Mouse (Mus musculus): ENCODE data around the gene Sdk1.

The Sdk1 gene

DNA sequence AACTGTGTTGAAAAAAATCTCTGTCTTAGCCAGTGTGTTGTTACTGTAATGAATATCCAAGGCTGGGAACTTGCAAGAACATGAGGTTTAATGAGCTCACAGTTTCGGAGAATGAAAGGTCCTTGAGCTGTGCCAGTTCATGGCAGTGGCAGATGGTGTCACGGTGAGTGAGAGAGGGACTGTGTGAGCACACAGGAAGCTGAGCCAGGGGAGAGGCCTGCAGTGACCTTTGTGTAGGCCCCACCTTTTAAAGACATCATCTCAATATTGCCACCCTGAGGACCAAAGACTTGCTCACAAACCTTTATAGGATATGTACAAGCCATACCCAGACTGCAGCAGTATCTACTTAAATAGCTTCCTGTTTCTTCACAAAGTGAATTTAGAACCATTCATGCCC, 656.2 kb downstream of the Sdk1 start:
- no peak for DNase-seq (ENCODE audit: low spot score)

DNA sequence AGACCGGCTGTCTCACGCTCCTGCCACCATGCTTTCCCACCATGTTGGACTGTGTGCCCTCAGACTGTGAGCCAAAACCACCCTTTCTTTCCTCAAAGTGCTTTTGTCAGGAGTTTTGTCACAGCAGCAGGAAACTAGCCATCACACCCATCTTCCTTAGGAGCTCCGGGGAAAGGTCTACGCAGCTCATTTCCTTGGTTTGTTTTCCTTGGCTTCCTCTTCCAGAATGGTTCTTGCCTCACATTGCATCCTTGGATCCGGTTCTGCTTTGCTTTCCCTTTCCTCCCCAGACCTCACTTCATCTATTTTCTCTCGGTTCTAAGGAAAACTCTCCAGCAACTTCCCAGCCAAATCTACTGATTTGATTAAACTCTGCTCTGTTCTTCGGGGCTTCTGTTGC, 658.5 kb downstream of the Sdk1 start:
- DNase-seq (ENCODE audit: low spot score), result no peak

DNA sequence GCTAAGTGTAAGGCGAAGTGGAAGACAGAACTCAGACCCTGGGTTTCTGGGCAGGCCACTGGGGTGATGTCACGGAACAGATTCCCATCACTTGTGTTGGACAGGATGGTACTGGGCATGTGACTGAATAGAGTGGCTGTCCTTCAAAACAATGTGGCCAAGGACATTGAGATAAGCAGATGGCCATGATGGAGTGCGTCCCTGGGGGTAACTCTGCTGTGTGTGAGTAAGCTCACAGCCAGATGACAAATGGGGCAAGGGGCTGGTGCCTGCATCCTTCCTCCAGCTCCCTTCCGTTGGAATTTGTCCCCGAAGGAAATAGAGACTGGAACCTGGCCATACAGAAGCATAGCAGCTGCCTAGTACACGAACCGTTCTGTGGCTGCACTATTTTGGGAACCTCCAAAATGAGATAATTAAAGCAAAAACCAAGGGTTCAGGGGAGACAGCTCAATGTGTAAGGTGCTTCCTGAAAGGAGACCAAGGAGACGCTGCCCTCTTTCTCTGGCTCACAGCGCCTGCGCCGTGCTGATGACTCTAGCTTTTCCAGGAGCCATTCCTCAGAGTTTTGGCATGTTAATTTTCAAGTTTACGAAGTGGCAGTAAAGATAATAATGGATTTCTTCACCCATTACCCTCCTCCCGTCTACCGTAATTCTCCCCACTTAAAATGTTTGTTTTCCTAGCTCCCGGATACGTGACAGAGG, 661.4 kb downstream of the Sdk1 start:
- no peak for DNase-seq (ENCODE audit: low spot score)

DNA sequence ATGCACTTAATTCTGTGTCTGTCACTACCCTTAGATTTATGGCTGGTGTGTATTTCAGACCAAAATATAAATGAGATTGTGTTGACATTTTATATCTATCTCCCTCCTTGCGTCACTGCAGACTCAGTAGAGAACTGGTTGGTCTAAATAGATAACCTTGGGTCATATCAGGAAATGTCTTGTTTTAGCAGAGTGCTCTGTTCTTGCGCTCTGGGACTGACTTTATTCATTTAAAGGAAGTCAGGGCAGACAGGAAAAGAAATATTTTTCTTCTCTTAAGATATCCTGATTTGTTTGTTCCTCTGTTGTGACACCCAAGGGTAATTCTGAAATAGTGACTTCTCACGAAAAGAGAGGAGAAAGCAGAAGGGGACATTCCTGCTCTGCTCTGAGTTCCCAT, 669.2 kb downstream of the Sdk1 start:
- no peak for DNase-seq (ENCODE audit: low spot score)

DNA sequence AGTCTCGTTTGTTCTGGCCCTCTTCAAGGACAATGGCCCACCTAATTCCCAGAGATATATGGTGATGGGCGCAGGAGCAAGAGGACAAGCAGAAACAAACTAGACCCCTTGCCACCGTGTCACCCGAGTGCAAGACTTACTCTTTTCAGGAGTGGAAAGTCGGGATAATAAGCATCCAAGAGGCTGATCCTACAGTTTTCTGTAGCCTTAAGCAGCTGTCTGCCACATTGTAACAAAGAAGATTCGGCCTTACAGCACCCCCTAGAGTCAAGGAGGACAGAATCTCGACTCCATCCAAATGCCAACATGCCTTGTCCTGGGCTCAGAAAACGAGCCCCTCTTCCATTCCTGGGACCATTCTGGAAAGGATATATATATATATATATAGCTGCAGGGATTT, 669.6 kb downstream of the Sdk1 start:
- no peak for DNase-seq (ENCODE audit: low spot score)

DNA sequence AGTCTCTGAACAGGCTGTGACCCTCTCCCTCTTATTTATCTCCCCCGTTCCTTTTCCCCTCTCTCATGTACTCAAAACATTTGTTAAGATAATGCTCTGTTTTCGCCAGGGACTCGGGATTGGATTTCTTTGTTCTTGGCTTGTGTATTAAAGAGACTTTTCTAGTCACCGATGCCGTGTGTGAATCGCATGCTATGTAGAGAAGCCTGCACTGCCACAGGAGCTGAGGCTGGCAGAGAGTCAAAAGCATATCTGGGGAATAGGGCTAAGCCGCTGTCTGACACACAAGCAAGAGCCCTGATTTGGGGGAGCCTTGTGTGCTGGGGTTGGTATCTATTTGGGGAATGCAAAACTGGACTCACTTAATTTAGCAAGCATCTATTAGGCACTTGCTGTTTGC, 671.6 kb downstream of the Sdk1 start:
- no peak for DNase-seq (ENCODE audit: low spot score)

DNA sequence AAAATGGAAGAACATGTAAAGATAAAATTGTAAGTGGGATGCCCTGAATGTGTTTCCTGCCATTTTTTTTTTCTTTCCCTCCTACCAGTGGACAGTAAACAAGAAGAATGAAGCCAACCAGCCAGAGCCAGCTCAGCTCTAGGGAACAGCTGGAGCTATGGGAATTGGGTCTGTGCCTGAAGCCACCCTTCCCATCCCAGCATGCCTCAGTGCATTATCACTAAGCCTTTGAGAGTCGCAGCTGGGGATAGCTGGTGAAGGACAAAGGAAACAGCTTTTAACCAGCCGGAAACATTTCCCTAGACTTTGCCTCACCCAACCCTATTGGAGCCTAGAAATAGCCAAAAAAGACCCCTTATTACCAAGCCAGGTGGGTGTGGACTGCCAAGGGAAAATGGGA, 675.7 kb downstream of the Sdk1 start:
- no peak for DNase-seq (ENCODE audit: low spot score)

DNA sequence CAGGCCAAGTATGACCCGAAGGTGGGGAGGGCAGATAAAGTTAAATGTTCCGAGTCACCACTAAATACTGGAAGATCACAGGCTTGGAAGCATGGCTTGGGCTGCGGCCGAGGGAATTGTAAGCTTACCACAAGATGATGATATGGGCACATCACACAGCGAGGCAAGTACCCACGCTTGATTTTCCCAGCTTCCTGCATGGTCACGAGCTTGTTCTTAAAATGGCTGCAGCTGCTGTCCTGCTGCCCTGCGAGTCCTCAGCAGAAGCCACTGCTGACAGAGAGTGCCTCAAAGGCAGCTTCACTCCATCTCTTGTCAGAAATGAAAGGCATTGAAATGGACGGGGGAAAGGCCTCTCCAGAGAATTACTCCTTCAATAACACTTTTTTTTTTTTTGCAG, 697.7 kb downstream of the Sdk1 start:
- DNase-seq (ENCODE audit: low spot score), result no peak

DNA sequence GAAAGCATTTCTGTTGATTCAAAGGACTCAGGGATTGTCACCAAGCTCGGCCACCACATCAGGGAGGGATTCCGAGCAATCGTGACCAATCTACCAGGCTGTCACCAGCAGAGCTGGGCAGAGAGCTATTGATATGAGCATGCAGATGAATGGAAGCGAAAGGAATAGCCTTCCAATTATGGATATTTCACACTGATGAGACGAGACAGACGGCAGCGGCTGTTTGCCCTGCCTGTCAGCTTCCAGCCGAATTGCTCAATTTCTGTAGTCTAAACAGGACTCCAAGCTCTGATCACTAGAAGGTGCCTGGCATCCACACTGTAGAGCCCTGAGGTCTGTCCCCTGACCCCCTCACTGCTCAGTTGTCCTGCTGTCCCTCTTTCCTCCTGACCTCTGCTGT, 699.3 kb downstream of the Sdk1 start:
- no peak for DNase-seq (ENCODE audit: low spot score)

DNA sequence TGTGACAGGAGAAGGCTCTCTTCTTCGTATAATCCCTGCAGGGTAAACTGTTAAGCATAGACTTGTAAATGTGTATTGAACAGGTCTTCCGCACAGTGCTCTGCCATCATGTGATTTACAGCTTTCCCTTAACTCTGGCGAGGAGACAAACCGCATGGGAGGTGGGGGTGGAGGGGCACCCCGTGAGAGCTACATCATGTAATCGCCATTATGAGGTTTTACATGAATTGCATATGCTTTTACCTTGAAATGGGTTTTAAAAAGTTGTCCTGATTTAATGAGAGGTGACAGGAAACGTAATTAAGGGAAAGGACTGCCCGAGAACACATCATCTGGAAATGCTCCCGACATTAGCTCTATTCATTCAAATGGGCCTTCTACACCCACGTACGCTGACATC, 709.5 kb downstream of the Sdk1 start:
- DNase-seq (ENCODE audit: low spot score), result no peak

DNA sequence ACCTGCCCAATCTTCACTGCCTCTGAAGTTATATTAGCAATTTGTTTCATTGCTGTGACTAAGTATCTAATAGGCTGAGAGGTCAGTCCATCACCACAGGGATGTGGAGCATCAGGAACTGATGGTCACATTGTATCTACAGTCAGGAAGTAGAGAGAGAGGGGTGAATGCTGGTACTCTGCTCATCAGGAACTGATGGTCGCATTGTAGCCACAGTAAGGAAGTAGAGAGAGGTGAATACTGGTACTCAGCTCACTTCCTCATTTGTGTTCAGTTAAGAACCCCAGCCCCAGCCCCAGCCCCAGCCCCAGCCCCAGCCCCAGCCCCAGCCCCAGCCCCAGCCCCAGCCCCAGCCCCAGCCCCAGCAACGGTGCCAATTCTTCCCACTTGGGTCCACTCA, 711.0 kb downstream of the Sdk1 start:
- no peak for DNase-seq (ENCODE audit: low spot score)

DNA sequence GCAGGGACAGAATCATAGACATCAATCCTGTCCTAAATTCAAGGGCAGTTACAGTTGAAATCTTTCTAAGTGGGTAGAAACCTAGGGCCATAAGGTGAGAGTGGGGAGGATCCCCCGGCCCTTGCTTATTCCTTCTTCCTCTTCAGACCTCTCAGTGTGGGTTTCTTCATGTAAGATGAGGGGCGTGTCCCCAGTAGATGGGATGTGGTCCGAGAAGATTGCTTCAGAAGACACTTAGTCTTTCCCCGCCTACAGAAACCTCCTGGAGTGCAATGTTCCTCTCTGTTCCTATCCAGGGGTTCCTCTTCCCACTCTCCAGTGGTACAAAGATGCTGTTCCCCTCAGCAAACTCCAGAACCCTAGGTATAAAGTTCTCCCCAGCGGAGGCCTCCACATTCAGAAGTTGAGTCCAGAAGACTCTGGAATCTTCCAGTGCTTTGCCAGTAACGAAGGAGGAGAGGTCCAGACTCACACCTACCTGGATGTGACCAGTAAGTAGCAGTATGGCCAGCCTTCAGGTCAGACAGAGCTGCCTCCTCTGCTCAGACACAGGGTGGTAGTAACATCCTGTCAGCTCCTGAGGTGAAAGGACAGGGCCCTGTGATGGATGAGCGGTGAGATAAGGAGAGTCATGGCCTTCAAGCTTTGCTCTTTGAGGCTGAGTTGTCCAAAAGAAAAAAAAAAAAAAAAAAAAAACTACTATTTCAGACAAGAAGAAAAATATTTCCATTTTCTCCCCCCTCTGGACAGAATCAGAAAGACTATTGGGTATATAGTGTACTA, 711.6 kb downstream of the Sdk1 start:
- no peak for DNase-seq (ENCODE audit: low spot score)

DNA sequence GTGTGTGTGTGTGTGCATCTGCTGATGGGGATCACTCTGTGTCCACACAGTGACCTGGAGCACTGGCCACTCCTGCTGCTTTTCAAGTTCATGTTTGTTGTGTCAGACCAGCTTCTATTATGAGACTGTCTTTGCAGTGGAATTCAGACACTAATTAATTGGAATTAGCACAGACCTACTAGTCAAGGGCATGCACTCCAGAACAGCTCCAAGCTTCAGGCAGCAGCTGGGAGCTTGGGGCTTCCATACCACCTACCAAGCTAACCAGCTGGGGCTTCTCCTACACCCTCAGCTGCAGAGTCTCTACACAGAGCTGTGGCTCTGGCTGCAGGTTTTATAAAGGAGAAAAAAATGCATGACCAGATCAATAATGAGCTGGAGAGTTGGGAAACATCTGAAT, 729.8 kb downstream of the Sdk1 start:
- DNase-seq (ENCODE audit: low spot score), result no peak

DNA sequence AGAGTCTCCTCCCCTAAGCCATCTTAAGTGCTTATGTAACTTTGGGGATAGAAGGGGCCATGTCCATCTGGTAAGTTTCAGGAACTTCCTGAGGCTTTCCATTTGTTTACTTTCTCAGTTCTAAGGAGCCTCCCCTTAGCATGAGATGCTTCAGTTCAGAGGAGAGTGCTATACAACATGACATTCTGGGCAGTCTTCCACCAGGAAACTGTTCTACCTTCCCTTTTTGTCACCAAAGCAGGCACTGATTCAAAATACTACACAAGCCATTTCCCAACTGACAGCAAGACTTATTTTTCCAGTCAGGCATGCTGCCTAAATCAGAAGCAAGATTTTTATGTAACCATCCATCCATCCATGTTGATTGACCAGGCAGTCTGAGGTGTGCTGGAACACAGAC, 738.2 kb downstream of the Sdk1 start:
- DNase-seq (ENCODE audit: low spot score), result no peak

DNA sequence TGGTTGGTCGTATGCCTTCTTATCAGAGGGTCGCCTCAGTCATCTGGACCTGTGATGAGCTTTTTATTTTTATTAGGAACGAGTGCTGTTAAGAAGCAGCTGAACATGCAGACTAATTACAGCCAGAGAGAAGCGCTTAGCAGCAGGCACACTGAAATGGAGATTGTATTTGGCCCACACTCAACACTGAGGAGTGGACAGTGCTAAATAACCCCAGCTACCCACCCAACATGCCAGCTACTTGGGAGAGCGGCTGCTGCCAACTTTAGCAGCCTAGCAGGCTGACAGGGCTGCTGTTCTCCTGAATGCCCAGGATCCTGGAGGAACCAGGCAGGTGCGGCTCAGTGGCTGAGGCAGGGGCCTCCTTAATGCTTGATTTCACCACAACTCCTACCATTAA, 739.5 kb downstream of the Sdk1 start:
- no peak for DNase-seq (ENCODE audit: low spot score)

DNA sequence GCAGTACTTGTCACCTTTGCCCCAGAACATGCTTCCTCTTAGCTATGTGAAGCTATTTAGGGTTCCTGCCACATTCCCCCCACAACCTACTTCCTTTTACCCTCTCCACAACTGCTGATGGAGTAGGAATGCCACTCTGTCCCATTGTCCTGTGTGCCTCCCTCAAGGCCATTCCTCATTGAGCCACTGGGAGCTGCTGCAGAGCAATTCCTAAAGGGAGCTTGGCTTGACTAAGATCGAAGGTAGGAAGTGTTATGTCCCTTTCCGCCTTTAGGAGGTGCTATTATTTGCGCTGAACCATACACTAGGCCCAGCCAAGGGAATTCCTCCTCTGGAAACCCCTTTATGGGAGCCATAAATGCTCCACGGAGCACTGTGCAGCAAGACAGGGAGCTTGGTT, 743.0 kb downstream of the Sdk1 start:
- no peak for DNase-seq (ENCODE audit: low spot score)

DNA sequence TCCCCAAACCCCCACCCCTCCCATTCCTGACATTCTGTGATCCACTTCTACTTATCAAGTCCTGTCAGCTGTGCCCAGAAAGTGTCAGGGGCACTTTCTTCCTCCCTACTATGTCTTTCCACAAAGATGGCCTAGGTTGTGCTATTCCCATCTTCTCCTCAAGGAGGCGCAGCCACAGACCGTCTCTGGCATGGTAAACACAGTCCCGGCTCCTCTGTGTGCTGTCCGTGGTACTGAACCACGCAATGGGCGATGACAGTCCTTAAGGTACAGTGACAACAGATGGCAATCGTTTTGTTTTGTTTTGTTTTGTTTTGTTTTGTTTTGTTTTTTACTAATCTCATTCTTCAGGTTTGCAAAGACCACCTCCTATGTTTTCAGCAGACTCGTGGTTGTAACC, 743.7 kb downstream of the Sdk1 start:
- DNase-seq (ENCODE audit: low spot score), result peak; percentile 58

DNA sequence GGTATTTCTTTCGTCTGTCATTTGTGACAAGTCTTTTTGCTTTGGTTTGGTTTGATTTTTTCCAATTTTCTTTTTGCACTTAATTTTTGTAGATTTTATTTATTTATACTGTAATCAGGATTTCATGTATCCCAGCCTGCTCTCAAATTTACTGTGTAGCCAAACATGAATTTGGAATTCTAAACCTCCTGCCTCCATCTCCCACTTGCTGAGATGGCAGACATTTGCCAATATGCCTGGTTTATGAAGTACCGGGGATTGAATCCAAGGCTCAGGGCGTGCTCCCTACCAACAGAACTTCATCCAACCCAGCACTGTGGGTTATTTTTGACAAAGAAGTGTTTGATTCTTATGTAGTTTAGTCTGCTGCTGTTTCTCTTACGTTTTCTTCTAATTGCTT, 744.3 kb downstream of the Sdk1 start:
- no peak for DNase-seq (ENCODE audit: low spot score)

DNA sequence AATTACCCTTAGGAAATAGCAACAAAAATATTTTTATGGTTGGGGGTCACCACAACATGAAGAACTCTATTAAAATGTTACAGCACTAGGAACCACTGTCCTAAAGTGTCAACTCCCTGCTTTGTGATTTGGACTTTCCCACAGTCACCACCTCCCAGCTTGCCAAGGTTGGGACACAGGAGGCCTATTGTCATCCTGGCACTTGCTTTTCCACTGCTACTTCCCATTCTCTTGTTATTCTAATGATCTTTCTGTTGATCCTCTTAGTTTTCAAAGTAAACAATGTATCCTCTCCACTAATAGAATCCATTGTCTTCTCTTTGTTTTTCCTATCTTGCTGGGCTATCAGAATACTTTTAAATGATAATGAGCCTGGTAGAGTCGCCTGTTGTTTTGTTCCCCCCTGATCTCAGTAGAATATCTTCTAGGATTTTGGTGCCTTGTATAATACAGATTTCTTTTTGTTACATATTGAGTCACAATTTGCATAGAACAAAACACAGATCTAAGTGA, 746.1 kb downstream of the Sdk1 start:
- DNase-seq (ENCODE audit: low spot score), result no peak

DNA sequence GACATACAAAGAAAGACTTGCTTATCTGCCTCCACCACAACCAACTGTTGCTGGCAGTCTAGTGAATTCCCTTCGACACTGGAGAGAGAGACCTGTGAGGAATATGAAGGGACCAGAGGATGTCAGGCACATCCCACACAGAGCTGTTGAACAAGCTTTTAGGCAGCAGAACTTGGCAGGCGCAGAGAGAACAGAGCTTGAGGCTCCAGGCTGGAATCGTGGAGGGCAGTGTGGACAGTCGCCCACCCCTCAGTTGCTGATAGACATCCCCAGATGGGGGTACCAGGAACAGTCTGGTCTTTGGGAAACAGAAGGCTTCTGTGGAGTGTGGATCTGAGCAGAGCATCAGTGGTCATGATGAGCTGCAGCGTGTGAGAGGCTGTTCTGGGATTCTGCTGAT, 747.4 kb downstream of the Sdk1 start:
- no peak for DNase-seq (ENCODE audit: low spot score)

DNA sequence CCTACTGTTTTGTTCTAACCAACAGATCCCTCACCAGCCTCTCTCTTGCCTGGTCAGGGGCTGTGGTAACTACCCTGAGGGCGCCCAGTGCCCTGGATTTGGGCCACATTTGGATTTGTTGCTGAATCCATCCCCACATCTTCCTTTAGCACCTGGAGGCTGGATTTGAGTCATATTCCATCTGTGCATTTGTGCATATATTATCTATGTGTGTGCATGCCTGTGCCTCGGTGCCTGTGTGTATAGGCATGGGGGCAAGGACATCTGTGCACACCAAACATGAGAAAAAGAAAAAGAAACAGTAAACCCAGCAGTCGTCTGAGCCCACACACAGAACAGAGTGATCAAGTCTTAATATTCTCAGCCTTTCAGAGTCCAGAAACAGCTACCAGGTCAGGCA, 752.9 kb downstream of the Sdk1 start:
- no peak for DNase-seq (ENCODE audit: low spot score)

DNA sequence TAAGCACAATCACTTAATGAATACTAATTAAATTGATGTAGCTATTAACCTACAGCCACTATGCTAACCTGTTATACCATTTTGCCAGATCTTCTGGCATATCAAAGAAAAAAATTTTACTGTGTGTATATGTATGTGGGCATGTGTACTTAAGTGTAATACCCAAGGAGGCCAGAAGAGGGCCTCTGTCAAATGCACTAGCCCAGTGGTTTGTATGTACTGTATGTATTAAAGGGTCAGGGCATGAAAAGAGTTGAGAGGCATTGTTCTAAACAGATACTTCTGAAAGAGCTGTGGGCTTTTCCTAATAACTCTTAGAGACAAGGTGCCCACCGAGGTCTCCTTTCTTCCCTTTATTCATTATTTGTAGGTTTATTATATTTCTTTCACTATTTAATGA, 759.0 kb downstream of the Sdk1 start:
- no peak for DNase-seq (ENCODE audit: low spot score)

DNA sequence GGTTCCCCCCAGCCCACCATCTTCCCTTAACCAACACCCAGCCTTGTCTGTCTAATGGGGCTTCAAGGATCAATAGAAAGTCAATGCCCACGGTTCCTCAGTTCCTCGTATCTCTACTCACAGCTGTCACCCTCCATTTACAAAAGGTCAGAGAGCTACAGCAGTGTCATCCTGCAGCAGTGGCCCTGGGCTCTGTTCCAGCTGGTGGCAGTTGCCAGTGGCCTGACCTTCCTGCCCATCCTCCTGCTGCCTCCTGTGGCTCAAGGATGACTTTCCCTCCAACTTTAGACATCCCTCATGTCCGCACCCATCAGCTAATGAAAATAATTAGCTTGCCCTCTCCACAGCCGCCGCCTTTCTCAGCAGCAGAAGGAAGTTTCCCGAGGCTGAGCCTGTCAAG, 759.8 kb downstream of the Sdk1 start:
- DNase-seq (ENCODE audit: low spot score), result no peak

DNA sequence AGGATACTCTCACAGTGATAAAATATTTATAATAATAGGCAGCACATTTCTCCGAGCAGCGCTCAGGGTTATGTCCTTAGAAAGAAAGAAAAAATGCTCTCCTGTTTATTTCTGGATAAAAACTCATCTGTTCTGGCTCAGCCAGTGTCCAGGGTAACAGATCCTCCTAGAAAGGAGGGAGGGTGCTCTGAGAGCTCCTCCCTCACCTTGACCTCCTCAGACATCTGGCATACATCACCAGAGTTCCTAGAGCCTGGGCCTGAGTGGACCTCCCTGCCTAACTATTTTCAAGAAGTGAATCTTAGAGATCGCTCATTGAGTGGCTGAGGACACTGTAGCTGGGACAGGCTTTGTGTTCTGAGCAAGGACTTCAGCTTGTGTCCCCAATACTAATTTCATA, 760.7 kb downstream of the Sdk1 start:
- peak; percentile 17 for DNase-seq (ENCODE audit: low spot score)
